Mouse (Mus musculus) kidney, adult 11 months (tissue): ENCODE data around the gene Spata18.

Experiments used
- DNase-seq: peaks from one replicate; pipeline ENCODE4 v3.0.0; 2022

The Spata18 gene

DNA sequence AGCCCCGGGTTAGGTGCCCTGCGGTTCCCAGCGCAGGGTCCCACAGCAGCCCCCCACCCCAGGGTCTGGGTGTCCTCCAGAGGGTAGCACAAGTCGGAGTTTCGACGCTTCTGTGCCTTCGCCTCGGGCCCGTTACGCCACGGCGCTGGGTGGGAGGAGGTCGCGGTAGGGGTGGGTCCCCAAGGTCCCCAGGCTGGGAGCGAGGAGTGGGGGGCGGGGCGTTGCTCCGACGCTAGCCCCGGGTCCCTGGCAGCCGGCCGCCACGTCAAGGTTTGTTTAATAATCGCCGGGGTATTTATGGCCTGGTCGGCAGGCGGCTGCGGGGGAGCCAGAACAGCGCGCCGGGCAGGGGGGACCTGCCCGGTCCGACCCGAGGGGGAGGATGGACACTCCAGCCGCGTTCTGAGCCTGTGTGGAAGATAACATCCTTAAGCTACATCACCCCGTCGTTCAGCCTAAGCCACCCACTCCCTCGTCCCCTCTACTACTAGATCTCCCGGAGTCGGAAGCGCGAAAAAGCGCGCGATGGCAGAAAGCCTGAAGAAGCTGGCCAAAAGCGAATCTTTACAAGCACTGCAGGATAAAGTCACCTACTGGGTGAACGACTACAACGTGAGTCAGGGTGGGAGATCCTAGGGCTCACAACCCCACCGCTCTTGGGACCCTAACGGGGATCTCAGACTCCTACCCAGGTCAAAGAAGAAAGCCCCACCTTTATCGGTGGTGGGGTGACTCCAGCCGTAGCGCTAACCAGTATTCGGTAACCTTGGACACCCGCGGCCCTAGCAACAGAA, at the start of gene Spata18:
TSS of gene Spata18 (plus strand) at position 319 of the 794 bp plus-strand sequence.
- no peak for DNase-seq

DNA sequence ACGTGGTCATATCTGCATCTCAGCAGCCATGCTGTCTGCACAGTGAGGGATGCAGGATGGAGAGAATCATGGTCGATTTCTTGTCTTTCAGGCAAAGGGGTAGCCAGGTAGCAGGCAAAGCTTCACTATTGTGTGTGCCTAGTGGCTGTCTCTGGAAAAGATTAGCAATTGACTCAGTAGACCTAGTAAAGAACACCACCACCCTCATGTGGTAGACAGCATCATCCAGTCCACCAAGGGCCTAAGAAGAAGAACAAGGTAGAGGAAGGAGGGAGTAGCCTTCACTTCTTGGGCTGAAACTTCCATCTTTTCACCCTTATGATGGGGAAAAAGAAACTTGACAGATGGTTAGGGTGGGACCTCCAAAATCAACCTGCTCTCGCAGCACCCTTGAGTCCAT, 48.3 kb upstream of the Spata18 start:
- DNase-seq = no peak

DNA sequence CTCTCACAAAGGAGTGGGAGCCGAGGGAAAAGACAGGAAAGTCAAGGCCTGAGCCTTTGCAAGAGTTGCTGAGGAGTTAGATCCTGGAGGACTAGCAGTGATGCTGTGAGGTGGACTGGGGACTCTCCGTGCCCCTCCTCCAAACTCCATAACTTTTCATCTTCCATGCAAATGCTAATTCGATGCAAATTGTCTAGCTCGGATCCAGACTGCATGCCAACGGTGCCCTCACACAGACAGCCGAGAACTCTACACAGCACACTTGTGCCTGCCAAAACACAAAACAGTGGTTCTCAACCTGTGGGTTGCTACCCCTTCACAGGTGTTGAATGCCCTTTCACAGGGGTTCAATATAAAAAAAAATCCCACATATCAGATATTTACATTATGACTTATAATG, 46.6 kb upstream of the Spata18 start:
- DNase-seq = no peak

DNA sequence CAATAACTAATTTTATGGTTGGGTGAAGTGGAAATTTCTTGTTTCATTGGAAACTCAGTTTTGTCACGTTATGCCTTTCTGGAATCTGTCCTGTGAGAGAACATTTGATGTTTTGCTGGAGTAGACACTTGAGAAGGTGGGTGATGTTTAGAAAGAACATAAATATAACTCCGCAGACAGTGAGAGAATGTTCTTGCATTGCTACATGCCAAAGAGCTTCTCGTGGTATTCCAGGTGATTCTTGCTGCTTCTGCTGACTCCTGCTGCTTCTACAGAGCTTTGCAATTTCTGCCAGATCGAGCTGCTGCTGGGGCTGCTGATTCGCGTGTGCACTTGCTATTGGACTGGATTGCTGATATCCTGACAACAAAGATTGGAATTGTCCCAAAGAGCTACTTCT, 46.2 kb upstream of the Spata18 start:
- DNase-seq = no peak

DNA sequence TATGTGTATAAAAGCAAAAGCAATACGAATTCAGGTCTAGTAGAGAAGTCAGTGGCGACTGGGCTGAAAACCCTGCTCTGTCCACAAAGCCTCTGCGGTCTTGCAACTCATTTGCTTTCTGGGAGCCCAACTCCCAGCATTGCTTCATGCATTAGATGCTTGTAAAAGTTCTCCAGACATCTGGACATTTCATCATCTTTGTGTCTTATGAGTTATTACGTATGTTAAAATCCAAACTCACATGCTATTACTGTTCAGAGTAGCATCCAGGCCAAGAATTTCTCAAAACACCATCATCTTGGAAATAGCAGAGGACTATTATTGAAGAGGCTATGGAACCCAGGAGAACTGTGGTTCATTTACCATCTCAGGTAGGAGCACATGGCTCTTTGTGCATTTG, 40.1 kb upstream of the Spata18 start:
- no peak for DNase-seq

DNA sequence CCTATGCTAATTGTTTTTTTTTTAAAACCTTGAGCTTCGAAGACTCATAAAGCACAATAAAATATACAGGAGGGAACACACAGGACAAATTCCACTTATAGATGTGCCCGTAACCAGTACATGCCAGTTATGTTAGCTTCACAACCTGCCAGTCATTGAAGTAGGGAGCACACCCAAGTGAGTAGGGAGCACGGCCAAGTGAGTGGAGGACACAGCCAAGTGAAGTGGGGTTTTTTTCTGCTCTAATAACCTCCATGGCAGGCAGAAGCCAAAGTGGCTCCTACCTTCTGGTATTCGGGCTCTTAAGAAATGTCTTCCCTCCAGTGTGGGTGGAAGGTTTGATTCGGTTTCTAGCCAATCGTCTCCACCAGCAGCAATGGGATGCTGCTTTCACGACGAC, 37.9 kb upstream of the Spata18 start:
- no peak for DNase-seq

DNA sequence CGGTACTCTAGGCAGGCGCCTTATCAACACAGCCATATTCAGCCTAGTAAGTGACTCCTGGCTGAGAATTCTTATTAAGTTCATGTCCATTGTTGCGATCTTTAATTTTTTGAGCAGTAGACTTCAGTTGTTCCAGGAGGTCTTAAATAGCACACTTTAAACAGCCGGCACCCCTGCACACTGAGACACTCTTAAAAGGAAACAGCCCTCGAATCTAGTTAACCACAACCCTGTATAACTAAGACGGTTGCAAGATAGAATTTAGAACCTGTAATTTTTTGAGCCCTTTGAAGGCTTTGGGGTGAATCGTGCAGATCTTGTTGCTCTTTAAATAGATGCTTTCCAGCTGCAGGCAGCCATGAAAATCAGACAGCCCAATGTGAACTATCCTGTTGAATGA, 36.0 kb upstream of the Spata18 start:
- DNase-seq = no peak

DNA sequence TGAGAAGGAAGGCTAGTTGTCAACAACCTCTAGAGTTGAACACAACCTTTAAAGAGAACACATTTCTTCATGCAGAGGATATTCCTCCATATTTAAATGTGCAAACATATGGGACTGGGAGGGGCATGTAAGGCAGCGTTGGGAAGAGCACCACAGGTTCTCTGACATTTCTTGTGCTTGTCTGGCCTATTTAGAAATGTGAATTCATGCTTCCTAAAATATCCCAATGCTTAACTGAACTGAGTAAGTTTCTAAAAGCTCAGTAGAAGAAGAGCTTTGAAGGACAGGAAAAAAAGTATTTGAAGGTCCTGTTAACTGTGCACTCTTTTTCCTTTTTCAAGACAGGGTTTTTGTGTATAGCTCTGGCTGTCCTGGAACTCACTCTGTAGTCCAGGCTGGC, 32.2 kb upstream of the Spata18 start:
- no peak for DNase-seq

DNA sequence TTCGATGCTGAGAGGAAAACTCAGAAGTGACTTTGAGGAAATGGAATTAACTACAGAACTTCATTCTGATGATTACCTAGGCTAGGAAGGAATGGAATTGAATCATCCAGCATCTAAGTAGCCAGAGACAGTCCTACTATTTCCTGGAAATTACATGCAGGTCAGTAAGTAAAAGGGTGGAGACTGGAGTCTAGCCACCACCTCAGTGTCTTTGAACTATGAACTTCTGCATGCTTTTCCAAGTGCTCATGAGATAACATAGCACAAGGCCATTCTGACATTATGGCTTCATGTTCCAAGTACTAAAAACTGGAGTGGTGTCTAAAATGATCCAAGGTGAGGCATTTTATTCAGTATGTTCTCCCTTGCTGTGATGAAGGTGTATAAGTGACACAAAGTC, 25.7 kb upstream of the Spata18 start:
- no peak for DNase-seq

DNA sequence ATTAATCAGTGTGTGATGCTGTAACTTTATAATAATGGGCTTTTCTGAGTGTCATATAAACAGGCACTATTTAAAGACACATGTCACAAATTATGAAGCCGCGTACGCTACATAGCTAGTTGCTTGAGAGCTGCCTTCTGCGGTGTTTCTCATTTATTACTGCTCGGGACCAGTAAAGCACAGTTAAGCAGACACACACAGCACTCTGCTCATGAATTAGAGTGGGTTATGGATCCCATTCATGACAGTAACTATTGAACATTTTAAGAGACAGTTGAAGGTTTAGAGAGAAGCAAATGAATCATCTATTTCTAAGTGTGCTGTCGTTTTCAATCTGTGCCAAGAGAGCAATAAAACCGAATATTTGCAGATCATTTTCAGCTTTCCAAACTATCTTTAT, 24.3 kb upstream of the Spata18 start:
- DNase-seq = no peak

DNA sequence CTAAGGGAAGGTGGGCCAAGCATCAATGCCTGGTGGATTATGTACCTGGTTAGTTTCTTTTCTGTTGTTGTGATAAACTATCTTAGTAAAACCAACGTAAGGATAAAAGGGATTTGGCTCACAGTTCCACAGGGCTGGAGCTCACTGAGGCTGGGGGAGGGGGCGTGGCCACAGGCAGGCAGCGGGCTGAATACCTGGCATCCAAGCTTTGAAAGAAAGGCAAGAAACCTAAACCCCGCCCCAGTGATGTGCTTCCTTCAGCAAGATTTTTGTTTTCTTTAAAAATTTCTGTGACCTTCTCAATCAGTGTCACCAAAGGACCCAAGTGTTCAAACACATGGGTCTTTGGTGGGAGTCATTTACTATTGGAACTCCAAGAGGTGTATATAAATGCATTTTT, 23.6 kb upstream of the Spata18 start:
- DNase-seq = no peak

DNA sequence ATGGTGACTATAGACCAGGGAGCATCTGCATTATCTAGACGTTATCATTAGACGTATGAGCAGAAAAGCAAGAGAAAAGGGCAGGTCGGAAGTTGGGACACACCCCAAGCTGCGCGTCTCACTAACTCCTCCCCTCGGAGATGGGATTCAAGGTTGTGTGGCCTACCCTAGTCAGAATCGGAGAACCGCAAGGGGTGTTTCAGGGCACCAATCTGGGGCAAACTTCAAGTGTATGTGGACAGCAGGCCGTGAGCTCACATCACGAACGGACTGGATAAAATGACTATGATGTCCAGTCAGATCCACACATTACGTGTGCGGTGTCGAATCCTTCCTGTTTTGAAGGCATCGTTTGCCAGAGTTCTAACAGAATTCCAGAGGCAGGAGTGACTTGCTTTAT, 23.2 kb upstream of the Spata18 start:
- DNase-seq = no peak

DNA sequence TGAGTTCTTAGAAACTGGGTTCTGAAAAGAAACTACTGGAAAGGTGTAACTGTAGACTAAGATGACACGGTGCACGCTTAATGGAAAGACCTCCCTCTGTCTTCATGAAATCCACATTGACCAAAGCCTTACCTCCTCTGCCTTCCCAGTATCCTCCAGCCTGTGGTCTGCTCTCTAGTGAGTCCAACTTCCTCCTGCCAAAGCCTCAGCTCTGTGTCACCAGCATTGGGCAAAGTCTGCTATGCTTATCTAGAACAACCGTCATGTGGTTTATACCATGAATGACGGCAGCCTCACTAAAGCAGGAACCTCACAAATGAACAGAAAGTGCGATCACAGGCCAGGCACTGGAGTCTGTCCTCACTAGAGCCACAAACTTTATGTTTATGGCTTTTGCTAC, 21.0 kb upstream of the Spata18 start:
- no peak for DNase-seq

DNA sequence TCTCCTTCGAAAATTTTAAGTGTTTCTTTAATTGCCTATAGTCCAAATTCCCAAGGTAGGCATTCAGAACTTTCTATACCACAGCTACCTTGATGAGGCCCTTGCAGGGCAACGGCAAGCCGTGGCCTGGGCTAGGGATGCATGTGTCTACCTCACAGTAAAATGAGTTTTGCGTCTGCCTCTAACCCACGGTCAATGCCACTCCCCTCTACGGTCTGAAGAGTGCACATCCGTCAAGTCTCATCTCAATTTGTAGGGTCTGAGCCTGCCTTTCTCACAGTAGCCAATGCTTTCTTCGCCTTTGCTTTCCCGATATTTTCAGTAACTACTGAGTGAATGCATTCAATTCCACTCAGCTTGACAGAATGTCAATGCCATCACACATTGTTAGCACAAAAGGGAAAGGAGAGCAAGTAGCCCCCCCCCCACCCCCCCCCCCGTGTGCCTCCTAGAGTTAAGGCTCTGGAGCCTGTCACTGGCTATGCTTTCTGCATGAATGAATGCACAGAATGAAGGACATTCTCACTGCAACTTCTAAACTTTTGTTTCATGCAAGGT, 20.1 kb upstream of the Spata18 start:
- no peak for DNase-seq

DNA sequence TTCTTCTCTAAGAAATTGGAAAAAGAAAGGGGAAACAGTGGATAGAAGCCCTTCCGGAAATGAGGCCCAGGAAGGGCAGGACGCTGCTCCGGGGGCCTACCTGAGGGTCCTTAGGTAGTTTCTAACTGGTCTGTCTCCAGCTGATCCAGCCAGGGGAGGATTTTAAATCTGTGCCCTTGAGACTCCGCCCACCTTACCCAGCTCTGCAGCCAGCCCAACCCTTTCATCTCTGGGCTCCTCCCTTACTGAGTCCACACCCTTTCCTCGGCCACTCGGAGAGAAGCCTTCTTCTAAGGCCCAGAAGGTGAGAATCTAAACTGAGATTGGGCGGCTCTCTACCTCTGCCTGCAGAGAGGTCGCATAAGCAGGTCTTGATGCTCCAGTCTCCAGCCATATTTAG, 18.9 kb upstream of the Spata18 start, which contains the start of gene Lrrc66:
TSS of gene Lrrc66 (minus strand) at position 236 of the 400 bp plus-strand sequence.
- DNase-seq = peak; percentile 74

DNA sequence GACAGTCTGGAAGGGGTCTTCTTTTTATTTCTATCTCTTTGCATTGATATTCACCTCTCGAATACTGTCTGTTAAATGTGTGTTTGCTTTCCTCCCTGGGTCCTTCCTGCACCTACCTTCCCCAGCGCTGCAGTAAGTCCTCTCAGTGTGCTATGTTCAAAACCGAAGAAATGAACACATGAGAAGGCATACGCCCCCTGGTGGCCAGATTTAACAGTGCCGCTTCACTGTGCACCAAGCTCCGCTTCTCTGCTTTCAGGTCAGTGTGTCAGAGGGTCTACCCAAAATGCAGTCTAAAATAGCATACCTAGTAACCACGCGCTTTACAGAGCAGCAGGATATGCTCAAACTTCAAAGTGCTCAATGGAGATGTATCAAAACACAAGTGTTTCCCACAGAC, 18.0 kb upstream of the Spata18 start:
- DNase-seq = peak; percentile 47

DNA sequence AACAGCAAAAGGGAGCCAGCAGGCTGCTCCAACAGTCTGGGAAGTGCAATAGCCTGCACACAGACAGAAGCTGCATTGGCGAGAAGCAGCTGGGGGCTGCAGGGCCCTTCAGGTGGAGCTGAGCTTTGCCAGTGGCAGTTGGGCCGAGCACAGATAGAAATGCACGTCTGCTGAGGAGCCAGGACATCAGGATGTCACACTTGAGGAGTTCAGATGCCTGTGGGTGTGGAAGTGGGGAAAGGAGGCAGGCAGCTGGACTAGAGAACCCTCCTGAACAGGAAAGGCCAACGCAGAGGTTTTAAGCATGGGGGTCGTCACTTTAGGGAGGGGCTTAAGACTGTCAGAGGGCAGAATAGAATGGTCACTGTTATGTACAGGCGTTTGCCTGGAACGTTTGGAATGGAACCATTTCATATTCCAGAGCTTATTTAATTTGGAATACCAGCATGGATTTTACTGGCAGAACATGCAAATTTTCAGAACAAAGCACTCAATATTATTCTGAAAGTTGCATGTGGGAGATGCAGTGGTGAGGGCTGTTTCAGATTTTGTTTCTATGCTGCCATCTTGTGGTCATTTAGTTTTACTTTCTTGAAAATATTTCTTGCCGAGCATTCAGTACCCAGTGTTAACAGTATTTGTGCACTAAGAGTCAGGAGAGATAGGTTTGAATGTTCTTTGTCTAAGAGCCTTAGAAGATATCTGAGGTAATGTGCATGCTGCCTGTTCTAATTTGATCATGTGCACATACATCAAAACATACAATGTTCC, 13.7 kb upstream of the Spata18 start:
- DNase-seq = no peak

DNA sequence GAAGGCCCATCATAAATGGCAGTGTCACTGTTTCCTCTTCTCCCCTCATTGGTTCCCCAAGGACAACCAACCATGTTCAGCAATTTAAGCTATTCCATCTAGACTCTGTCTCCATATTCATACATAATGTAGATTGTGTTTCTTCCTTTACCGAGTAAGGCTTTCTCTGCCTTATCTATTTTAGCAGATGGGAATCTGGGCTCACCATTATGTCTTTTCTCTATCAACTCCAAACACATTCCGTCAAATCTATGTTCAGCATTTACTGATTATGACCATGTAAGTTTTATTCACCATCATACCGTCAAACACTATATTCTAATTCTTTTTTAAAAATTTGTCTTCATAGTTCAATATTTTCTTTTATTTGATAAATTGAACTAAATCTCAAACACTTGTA, 10.1 kb upstream of the Spata18 start:
- DNase-seq = no peak

DNA sequence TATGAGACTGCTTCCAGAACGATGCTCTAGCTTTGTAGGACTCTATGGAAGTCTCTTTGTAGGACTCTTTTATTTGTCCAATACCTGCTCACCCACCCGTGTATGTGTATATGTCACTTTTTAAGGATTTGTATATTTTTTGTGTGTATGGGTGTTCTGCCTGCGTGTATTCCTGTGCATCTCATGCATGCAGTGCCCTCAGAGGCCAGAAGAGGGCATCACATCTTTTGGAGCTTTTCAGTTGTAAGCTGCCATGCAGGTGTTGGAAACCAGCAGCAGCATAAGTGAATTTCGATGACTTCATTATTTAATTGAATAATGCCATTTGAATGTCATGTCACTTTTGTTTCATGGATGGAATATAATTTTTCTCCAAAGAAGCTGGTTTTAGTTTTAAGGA, 9.1 kb upstream of the Spata18 start:
- no peak for DNase-seq

DNA sequence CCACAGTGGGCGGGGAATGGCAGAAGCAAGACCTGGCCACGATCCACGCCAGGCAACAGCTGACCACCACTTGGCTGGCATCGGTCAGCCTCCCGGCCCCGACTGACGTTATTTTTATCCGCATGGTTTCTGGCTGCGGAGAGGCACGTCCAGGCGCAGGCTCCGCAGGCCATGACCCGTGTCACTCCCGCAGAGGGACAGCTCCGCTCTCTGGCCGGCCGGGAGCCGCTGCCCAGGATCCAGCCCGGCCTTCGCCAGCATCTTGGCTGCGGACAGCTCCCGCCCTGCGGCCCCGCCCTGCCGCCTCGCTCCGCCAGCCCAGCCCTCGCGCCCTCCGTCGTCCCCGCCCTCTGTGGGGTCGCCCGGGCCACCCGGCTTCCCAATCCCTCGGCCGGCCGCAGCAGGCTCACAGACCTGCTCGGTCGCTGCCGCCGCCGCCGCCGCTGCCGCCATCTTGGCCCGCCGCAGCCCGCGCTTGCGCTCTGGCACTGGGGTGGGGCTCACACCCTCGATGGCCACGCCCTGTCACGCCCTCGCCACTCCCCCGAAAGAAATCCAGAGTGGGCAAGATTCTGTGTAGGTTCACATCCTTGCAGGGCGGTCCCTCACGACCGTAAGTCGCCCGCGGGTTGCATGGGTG, 3.8 kb upstream of the Spata18 start, which contains the start of gene Sgcb:
TSS of gene Sgcb (minus strand) at position 530 of the 640 bp plus-strand sequence.
- peak; percentile 87 for DNase-seq

DNA sequence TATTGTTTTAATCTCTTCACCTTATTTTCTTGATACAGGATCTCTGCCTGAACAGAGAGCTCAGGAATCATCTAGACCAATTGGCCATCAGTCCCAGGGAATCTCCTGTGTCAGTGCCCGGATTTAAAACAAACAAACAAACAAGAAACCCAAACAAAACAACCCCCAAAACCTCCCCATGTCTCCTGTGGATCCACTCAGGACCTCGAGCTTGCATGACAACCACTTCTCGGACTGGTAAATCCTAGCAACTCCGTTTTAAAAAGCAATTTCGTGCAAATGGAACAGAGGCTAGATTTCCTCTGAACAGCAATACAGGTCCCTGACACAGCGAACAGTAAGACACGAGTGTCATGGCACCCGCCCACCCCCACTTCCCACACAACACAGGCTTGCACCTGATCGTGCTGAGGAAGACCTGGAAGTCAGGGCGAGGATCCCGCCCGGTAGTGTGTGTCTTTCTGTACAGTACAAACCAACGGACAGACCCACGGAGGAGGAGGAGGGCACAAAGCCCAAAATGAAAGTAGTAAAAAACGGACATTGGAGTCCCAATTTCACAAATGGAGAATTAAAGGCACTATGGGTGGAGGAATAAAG, 714 bp upstream of the Spata18 start:
- no peak for DNase-seq

DNA sequence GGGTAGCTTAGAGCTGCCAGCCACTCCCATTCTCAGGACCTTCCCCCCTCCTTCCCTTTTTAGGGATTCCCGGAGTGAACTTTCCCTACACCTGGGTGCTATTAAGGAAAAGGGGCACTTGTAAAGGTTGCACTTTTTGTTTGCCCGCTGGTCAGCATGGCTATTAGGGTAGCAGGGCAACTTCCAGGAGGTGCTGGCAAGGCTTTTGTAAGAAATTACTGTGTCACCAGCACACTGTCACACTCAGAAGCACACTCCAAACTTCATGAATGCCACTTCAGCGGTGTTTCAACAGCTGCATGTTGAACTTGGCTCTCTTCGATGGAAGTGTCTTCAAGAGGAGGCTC, 649 bp downstream of the Spata18 start:
- DNase-seq = no peak

DNA sequence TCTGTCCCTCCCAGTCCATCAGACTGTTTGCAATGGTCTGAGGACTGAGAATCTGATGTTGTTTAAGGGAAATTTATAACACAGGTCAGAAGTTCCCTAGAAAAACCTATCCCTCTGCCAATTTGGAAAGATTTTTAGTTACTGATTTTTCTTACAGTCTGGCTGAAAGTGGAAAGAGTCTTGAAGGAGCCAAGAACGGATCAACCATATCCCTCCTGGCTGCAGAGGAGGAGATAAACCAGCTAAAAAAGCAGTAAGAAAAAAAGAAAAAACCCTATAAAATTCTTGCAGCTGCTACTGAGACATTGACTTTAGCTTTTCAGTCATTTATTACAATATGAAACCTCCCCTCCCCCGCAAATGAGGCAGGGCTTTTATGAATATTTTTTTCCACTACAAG, 15.5 kb downstream of the Spata18 start:
- DNase-seq = no peak
